Mouse (Mus musculus) kidney, postnatal 4 days (tissue): ENCODE results near the gene Tmem14c.

Experiments used
- DNase-seq, 2 experiments: peaks; one replicate each; pipeline ENCODE4 v3.0.0; 2021; ENCODE audit warnings: mixed read lengths in 2 of 2

The Tmem14c gene

DNA sequence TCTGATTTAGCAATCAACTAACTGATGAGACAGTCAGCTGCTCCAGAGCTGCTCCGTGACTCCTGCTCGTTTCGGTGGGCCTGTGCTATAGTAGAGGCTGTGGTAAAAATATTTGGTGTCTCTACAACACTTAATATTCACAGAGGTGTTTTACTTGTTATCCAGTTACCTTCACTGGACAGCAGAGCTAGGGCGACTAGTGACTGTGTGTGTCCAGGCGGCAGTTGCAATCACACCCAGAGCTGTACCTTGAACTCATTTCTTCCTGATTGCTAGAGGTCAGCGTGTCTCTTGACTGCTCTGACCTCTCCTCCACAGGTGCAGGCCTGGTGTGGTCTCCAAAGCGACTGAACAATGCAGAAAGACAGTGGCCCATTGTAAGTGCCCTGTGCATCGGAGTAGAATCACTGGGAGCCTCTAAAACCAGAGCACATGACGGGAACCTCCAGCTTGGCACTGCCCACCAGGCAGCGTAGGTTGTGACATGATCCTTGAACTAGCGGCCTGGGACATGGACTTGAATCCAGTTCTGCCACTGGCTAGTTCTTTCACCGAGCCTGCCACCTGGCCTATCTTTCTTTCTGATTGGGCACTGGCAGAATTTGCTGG is 809 bp downstream of the Tmem14c start:
- peak in 1 of 2 experiments; percentile 27 for DNase-seq

DNA sequence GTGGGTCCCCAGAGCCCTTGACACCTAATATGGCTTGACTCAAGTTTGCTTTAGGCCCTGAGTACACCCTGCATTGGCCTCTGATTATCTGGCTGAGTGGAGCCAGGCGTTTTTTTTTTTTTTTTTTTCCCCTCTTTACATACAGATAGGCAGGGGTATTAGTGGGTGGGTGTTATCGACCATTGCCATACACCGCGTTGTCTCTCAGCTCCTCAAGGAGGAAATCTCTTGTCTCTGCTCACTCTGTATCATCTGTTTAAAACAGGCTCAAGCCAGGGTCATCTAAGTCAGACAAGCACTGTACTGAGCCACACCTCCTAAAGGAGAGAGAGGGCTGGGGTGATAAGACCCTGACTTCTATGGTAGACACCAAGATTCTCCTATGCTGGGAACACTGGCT is 1.7 kb downstream of the Tmem14c start:
- DNase-seq, result no peak

DNA sequence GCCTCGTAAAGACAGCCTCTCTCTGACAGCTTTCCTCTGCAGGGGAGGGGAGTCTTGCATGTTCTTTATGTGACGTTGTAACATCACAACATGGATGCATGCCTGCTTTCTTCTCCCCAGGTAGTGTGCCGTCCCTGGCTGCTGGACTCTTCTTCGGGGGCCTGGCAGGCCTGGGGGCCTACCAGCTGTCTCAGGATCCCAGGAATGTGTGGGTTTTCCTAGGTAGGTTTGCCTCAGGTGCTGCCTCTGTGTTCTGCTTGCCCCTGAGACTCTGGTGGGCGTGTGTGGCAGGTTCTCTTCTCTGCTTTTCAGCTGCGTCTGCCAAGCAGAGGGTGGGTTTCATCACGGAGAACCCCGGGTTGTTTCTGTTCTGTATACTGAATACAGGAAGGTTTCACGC is 2.1 kb downstream of the Tmem14c start:
- DNase-seq, result no peak

DNA sequence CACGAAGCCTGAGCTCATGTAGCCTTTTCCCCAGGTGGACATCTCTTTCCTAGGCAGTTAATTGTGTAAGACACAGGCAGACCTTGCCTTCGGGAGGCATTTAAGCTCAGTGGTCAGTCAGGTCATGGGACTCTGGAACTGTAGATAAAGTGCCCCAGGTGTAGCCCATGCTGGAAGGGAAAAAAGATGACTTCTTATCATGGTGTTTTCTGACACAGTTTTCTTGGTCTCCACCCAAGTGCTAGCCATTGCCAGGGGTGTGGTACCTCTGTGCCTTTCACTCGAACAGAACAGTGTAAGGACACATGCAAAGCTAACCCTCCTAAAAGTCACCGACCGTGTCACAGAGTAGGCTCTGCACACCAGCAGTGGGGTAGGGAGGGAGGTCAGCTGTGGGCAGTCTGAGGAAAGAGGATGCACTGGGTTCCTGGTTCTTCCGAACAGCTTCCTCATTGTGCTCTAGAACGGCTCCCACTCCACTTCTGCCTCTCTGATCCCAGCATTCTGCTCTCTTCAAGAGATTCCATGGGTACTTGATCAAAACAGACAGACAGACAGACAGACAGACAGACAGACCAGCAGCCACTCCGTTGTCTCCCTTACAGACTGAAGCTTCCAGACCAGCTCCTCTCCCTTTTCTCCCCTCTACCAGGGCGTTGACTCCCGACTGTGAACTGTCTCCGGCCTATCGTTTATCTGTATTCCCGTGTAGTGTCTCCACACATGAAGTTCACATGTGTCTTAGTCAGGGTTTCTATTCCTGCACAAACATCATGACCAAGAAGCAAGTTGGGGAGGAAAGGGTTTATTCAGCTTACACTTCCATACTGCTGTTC is 2.9 kb downstream of the Tmem14c start:
- no peak for DNase-seq

DNA sequence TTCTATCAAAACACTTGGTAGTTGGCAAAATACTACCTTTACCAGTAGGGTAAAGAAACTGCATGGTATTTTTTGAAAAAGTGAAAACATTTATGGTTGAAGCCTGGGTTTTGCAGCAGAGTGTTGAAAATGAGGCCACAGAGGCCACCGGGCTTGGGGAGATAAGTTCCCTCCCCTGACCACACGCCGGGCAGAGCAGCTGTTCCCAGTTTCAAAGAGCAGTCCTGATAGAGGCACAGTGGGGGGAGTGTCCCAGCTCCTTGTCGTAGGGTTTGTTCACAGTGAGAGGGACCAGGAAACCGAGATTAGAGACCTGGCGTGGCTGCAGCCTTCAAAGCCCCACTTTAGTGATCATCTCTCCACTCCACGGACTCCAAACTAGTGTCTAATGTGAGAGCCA is 4.4 kb downstream of the Tmem14c start:
- no peak for DNase-seq

DNA sequence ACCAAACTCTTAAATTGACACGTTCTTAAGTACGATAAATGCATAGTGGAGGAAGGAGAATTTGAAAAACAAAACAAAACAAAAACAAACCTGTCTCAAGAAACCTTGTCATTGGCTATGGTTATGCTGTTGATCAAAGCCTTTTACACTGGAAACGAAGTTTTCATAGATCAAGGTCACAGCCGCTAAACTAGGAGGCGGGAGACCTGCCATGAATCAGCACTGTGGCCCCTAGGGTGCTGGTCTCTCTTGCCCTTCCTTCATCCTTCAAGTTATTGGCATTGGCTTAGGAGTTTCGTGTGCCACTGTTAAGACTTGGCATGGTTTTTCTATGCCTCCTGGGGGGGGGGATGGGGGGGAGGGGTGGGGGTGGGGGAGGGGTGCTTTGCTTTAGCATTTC is 5.5 kb downstream of the Tmem14c start:
- DNase-seq, result no peak

- no peak for DNase-seq
Observed at GRCm38 (mm10) chr13:41022099-41022498, 6.0 kb downstream of the Tmem14c start.

DNA sequence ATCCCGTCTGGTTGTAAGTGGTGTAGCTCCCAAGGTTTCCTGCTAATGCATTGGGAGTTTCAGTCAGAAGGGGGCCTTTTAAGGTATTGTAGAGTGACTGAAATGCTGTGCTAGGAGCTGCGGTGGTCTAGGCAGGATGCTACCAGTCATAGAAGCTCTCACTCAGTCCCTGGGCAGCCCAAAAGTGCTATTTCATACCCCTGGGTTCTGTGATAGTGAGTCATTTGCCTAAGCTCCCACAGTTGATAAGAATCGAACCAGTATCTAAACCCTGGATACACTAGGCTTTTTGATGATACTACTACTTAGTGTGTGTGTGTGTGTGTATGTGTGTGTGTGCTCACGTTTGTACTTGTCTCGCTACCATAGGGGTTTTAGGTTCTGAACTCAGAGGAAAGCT is 14.0 kb downstream of the Tmem14c start:
- DNase-seq, result no peak

- DNase-seq, result no peak
Observed at GRCm38 (mm10) chr13:41042511-41042910, 26.4 kb downstream of the Tmem14c start.

- DNase-seq, result no peak
Observed at GRCm38 (mm10) chr13:41045901-41046300, 29.8 kb downstream of the Tmem14c start.

DNA sequence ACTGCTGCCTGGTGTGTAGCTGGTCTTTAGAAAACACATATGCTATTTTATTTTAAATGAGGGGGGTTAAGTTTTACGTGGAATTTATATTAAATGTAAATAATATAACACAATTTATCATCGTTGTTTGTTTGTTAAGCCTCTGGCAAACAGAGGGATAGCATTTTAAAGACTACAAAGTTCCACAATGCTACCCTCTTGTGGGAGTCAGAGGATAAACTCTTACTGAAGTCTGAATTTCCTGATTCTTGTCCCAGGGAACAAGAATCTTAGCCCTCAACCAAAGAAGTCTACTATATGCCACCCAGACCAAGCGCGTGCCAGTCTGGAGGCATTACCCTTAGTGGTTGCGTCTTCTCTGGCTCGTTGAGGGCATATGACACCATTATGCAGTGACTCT is 31.2 kb downstream of the Tmem14c start:
- no peak for DNase-seq

DNA sequence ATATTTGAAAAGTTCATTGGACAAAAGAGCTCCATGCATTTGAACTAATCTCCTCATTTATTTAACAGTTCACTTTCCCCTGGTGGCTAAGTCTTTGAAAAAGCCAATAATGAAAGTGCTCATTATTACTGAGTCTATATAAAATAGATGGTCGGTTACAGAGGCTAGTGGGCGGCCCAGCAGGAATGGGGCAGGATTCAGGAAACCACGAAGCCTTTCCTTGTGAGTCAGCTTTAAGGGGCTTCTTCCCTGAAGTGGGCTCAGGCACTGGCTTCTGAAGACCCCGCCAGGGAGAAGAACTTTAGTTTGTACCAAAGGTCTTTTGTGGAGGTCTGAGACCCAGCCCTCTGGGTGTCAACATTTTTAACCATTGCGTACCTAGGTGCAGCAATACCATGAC is 35.9 kb downstream of the Tmem14c start:
- DNase-seq, result no peak

DNA sequence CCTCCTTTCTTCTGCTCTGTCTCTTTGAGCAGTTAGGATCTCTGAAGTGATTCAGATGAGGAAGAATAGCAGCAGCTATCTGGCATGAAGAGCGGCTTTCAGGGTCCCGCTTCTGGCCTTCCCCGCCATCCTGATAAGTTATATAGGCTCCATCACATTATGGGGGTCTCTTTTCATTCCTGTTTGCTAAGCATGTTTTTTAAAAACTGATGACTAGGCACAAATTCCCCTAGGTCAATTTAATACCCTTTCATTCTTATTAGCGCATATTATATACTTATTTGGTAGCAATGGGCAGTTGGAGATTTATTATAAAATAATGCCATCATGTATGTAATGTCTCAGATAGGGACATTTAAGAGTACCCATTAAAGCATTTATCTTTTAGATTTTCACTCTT is 51.5 kb downstream of the Tmem14c start:
- DNase-seq, result no peak

GRCm38 (mm10) chr13:41071617-41072016 is 55.5 kb downstream of the Tmem14c start:
- DNase-seq, result no peak
